ENCODE assay signal across 8 mouse cellular contexts in the genomic region with DNA sequence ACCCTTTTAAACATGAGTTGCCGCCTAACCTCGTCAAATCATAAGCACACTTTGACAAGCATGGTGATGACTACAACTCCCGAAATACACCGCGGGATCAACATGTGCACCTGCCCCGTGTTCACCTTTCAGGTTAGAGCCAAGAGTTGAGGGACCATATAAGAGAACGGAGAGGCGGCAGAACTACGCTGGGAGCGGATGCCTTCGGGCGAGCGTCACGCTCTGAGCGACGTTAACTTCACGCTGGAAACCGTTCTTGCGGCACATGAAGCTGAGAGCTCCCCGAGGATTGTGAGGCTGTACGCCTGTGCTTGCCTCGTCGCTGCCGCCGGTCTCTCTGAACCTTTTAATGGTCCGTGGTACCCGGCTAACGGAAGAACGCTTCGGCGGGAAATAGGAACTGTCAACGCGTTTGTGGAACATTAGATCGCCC. TPM values are rescaled to one million over a fixed set of nuclear protein-coding genes. Genes with fewer than 3 reads are reported as not detected.
DNase-seq lines count a peak whose midpoint lies in the region; ATAC-seq lines count a peak whose summit lies in the region.

No protein-coding gene starts in this region.

- H3K27me3 ChIP-seq in forebrain, embryonic 10.5 days (ENCODE audit: poor library complexity, severe bottlenecking) = no peaks in the 10 kb centered on the region
- no peaks in the 10 kb centered on the region for H3K27me3 ChIP-seq in heart, embryonic 15.5 days
- H3K27me3 ChIP-seq in liver, embryonic 15.5 days = no peaks in the 10 kb centered on the region
- H3K27me3 ChIP-seq in neural tube, embryonic 11.5 days (ENCODE audit: control insufficient read depth, insufficient read depth, low read length) = no peaks in the 10 kb centered on the region
- no peaks in the 10 kb centered on the region for H3K27me3 ChIP-seq in stomach, embryonic 16.5 days (ENCODE audit: control insufficient read depth, insufficient read depth, low read length)

- H3K9ac ChIP-seq in heart, embryonic 15.5 days = peak overlapping the region; percentile 64
- peak overlapping the region; percentile 96 for H3K9ac ChIP-seq in liver, embryonic 15.5 days
- peak overlapping the region; percentile 65 for H3K9ac ChIP-seq in neural tube, embryonic 11.5 days (ENCODE audit: low read length)
- peak overlapping the region; percentile 77 for H3K9ac ChIP-seq in stomach, embryonic 16.5 days (ENCODE audit: low read length)

- H3K27ac ChIP-seq in brown adipose tissue, adult 24 weeks (replicated peaks; ENCODE audit: low read depth, low read length) = peak overlapping the region; percentile 36
- H3K27ac ChIP-seq in forebrain, embryonic 10.5 days = peak overlapping the region; percentile 99
- peak overlapping the region; percentile 98 for H3K27ac ChIP-seq in heart, embryonic 15.5 days
- H3K27ac ChIP-seq in liver, embryonic 15.5 days (replicated peaks) = peak overlapping the region; percentile 97
- peak overlapping the region; percentile 28; the same call in 1 of the 2 replicates for H3K27ac ChIP-seq in neural tube, embryonic 11.5 days (ENCODE audit: low read depth, low read length)
- H3K27ac ChIP-seq in stomach, embryonic 16.5 days (ENCODE audit: low read length) = peak overlapping the region; percentile 97

- H3K4me1 ChIP-seq in brown adipose tissue, adult 24 weeks (ENCODE audit: control insufficient read depth, insufficient read depth, insufficient read length, low read length) = no peaks in the 10 kb centered on the region
- H3K4me1 ChIP-seq in forebrain, embryonic 10.5 days = peaks cover 28% of the 10 kb centered on the region
- H3K4me1 ChIP-seq in heart, embryonic 15.5 days (replicated peaks) = peaks cover 8% of the 10 kb centered on the region
- peaks cover 15% of the 10 kb centered on the region for H3K4me1 ChIP-seq in liver, embryonic 15.5 days (replicated peaks)
- peaks cover 3% of the 10 kb centered on the region; the same call in 1 of the 2 replicates for H3K4me1 ChIP-seq in neural tube, embryonic 11.5 days (ENCODE audit: control insufficient read depth, insufficient read depth, low read length)
- H3K4me1 ChIP-seq in stomach, embryonic 16.5 days (ENCODE audit: control insufficient read depth, insufficient read depth, low read length) = peaks cover 13% of the 10 kb centered on the region

- no peaks in the 10 kb centered on the region for H3K36me3 ChIP-seq in forebrain, embryonic 10.5 days (replicated peaks)
- H3K36me3 ChIP-seq in heart, embryonic 15.5 days = no peaks in the 10 kb centered on the region
- H3K36me3 ChIP-seq in liver, embryonic 15.5 days (replicated peaks) = no peaks in the 10 kb centered on the region
- no peaks in the 10 kb centered on the region for H3K36me3 ChIP-seq in neural tube, embryonic 11.5 days (ENCODE audit: control insufficient read depth, insufficient read depth, low read length)
- H3K36me3 ChIP-seq in stomach, embryonic 16.5 days (ENCODE audit: control insufficient read depth, insufficient read depth, low read length) = no peaks in the 10 kb centered on the region

- WGBS in forebrain, embryonic 10.5 days = under 1% methylated on average over 34 of the region's 34 CpGs
- WGBS in heart, embryonic 15.5 days = under 1% methylated on average over 34 of the region's 34 CpGs
- WGBS in liver, embryonic 15.5 days (ENCODE audit: insufficient replicate concordance) = under 1% methylated on average over 34 of the region's 34 CpGs
- under 1% methylated on average over 34 of the region's 34 CpGs for WGBS in neural tube, embryonic 11.5 days
- under 1% methylated on average over 34 of the region's 34 CpGs for WGBS in stomach, embryonic 16.5 days

- peak; percentile 82 for DNase-seq in CD4-positive, CD25-positive, alpha-beta regulatory T cell, adult 2 months (ENCODE audit: low read depth, low spot score)
- DNase-seq in forebrain, embryonic 10.5 days (ENCODE audit: extremely low spot score, low spot score) = peak; percentile 36
- peak; percentile 78 to 82 for DNase-seq in kidney, postnatal 36 days
- DNase-seq in neural tube, embryonic 11.5 days (ENCODE audit: low spot score) = peak; percentile 36

- H3K9me3 ChIP-seq in forebrain, embryonic 10.5 days = no peaks in the 10 kb centered on the region
- H3K9me3 ChIP-seq in heart, embryonic 15.5 days (replicated peaks) = no peaks in the 10 kb centered on the region
- H3K9me3 ChIP-seq in liver, embryonic 15.5 days (replicated peaks) = no peaks in the 10 kb centered on the region
- H3K9me3 ChIP-seq in neural tube, embryonic 11.5 days (ENCODE audit: control insufficient read depth, low read length) = no peaks in the 10 kb centered on the region
- no peaks in the 10 kb centered on the region for H3K9me3 ChIP-seq in stomach, embryonic 16.5 days (replicated peaks; ENCODE audit: control insufficient read depth, low read length)

- peak overlapping the region; percentile 91 for H3K4me2 ChIP-seq in heart, embryonic 15.5 days
- peak overlapping the region; percentile 97 for H3K4me2 ChIP-seq in liver, embryonic 15.5 days
- H3K4me2 ChIP-seq in neural tube, embryonic 11.5 days (ENCODE audit: low read depth) = peak overlapping the region; percentile 65
- H3K4me2 ChIP-seq in stomach, embryonic 16.5 days (ENCODE audit: low read depth, low read length) = peak overlapping the region; percentile 84

- peak overlapping the region; percentile 93 for H3K4me3 ChIP-seq in brown adipose tissue, adult 24 weeks (ENCODE audit: insufficient read depth, low read depth, low read length)
- peak overlapping the region; percentile 95 for H3K4me3 ChIP-seq in forebrain, embryonic 10.5 days
- peak overlapping the region; percentile 100 for H3K4me3 ChIP-seq in heart, embryonic 15.5 days
- peak overlapping the region; percentile 87 for H3K4me3 ChIP-seq in liver, embryonic 15.5 days (replicated peaks)
- H3K4me3 ChIP-seq in neural tube, embryonic 11.5 days (ENCODE audit: low read depth, low read length) = peak overlapping the region; percentile 86
- peak overlapping the region; percentile 86 for H3K4me3 ChIP-seq in stomach, embryonic 16.5 days (replicated peaks; ENCODE audit: low read length)

- ATAC-seq in heart, embryonic 15.5 days (replicated peaks; ENCODE audit: insufficient number of reproducible peaks, insufficient read depth, low FRiP score, low read depth) = peak; percentile 4; the same call in 1 of the 2 replicates
- peak; percentile 3; the same call in 1 of the 2 replicates for ATAC-seq in liver, embryonic 15.5 days (ENCODE audit: insufficient read depth)
- peak; percentile 10 for ATAC-seq in neural tube, embryonic 11.5 days (ENCODE audit: insufficient read depth, low FRiP score, low TSS enrichment)
- ATAC-seq in stomach, embryonic 16.5 days (ENCODE audit: insufficient read depth, low FRiP score) = peak; percentile 42

RNA-seq across cellular contexts. Expression of a gene that starts 0.7 kb away (rescaled TPM):
- 37.5 and 44.4 TPM in 2 replicates for polyA plus RNA-seq in brown adipose tissue, adult 24 weeks (2012; ENCODE audit: insufficient read depth, insufficient read length, missing spikeins)
- polyA plus RNA-seq in forebrain, embryonic 10.5 days (2016; fragmentation: Nextera tagmentation; extraction: Ambion mirVana) = 98.6 and 102 TPM in 2 replicates
- polyA plus RNA-seq in heart, embryonic 15.5 days (2015; fragmentation: Nextera tagmentation; extraction: Ambion mirVana) = 40.3 and 46.0 TPM in 2 replicates
- 39.2 and 42.7 TPM in 2 replicates for polyA plus RNA-seq in liver, embryonic 15.5 days (2015; fragmentation: Nextera tagmentation; extraction: Ambion mirVana)
- 83.2 and 86.9 TPM in 2 replicates for polyA plus RNA-seq in neural tube, embryonic 11.5 days (2014; fragmentation: Nextera tagmentation; extraction: Ambion mirVana)
- polyA plus RNA-seq in stomach, embryonic 16.5 days (2015; fragmentation: Nextera tagmentation; extraction: Ambion mirVana) = 77.8 and 79.5 TPM in 2 replicates

RNA-seq across cellular contexts. Expression of a gene that starts 41.4 kb away (rescaled TPM):
- 37.5 and 45.9 TPM in 2 replicates for polyA plus RNA-seq in brown adipose tissue, adult 24 weeks (2012; ENCODE audit: insufficient read depth, insufficient read length, missing spikeins)
- 42.9 and 49.6 TPM in 2 replicates for polyA plus RNA-seq in forebrain, embryonic 10.5 days (2016; fragmentation: Nextera tagmentation; extraction: Ambion mirVana)
- polyA plus RNA-seq in heart, embryonic 15.5 days (2015; fragmentation: Nextera tagmentation; extraction: Ambion mirVana) = 32.9 and 33.4 TPM in 2 replicates
- 25.1 and 26.0 TPM in 2 replicates for polyA plus RNA-seq in liver, embryonic 15.5 days (2015; fragmentation: Nextera tagmentation; extraction: Ambion mirVana)
- 42.2 and 44.9 TPM in 2 replicates for polyA plus RNA-seq in neural tube, embryonic 11.5 days (2014; fragmentation: Nextera tagmentation; extraction: Ambion mirVana)
- 36.0 and 42.3 TPM in 2 replicates for polyA plus RNA-seq in stomach, embryonic 16.5 days (2015; fragmentation: Nextera tagmentation; extraction: Ambion mirVana)

Comparison
In these comparisons a context has a peak if more than half of its experiments do, and no peak if none do; other contexts are left out.
1. Peak in every context shown above with its lines: DNase-seq, ATAC-seq, H3K4me3 ChIP-seq and H3K27ac ChIP-seq.
2. H3K27ac ChIP-seq: peak in every context shown above with its lines; median percentile 99 in forebrain, embryonic 10.5 days; 98 in heart, embryonic 15.5 days; 97 in liver, embryonic 15.5 days; 97 in stomach, embryonic 16.5 days; 36 in brown adipose tissue, adult 24 weeks; 28 in neural tube, embryonic 11.5 days.